Mouse (Mus musculus) MEL (cell line): ENCODE results near the gene Hmg20b.

Experiments used
- CTCF ChIP-seq, 3 experiments: IDR thresholded peaks in 2 of 3; conservative IDR thresholded peaks in 1 of 3; 2 replicates each; pipeline ENCODE4 v1.5.1; 2011 to 2012; ENCODE audit warnings: low read length in 3 of 3, low read depth in 2 of 3, mild to moderate bottlenecking in 2 of 3, improper control_type of control experiment in 1 of 3, inconsistent platforms in 1 of 3, mixed read lengths in 1 of 3, moderate library complexity in 1 of 3; ENCODE audit not compliant: control insufficient read depth in 1 of 3, insufficient read depth in 1 of 3, poor library complexity in 1 of 3, severe bottlenecking in 1 of 3
- TCF12 ChIP-seq: IDR thresholded peaks from 2 replicates; pipeline ENCODE4 v1.6.1; 2014; ENCODE audit warnings: low read depth, mild to moderate bottlenecking, inconsistent platforms, low read length, improper control_type of control experiment, moderate library complexity
- ZC3H11A ChIP-seq: IDR thresholded peaks from 2 replicates; pipeline ENCODE4 v1.6.1; 2012; ENCODE audit warnings: low read depth, mild to moderate bottlenecking, inconsistent platforms, low read length, improper control_type of control experiment

DNA sequence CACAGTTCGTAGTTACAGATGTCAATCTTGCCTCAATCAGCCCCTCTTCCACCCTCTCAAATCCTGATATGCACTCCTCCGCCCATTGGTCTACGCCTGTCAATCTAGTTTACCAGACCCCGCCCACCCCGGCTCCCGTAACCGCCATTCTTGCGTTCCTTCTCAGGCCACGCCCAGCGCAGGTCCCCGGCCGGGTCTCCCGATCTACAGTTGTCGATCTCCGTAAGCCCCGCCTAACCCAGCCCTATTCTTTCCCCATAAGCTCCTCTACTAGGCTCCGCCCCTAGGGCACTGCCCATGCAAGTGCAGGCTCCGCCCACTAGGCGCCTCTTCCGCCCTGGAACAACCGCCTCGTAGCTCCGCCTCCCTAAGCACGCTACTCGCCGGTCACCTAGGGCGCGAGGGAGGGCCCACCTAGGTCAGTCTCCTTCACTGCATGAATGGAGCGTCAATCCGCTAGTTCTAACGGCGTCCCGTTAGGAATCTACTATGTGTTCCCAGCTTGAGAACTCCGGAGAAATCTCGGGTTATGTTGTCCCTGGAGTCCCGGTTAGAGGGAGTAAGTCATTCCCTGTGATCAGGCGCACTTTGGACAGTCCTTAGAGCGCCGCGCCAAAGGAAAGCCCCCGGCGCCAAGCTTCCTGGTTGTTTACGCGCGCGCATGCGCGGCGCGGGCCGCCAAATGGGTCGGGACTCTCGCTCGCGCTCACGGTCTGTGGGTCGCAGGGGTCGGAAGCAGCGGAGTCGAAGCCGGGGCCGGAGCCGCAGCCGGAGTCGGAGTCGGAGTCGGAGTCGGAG lies 29.5 kb downstream of the Hmg20b start, which contains the start of gene Cactin:
- TF ChIP-seq CTCF (IDR thresholded peaks at IDR 0.05 in 2 of 3, conservative IDR thresholded peaks at IDR 0.05 in 1 of 3; ENCODE audit: control insufficient read depth in 1 of 3, insufficient read depth in 1 of 3, low read depth in 2 of 3, low read length in 3 of 3, poor library complexity in 1 of 3, severe bottlenecking in 1 of 3) (no peak; a peak in 1 of 6 replicates), TCF12 (peak; percentile 49), ZC3H11A (0 out of 2 replicates have a peak, but pooled peaks have one; percentile 6)
